Comparison of ENCODE assay signal across 23 mouse cellular contexts in the genomic region with DNA sequence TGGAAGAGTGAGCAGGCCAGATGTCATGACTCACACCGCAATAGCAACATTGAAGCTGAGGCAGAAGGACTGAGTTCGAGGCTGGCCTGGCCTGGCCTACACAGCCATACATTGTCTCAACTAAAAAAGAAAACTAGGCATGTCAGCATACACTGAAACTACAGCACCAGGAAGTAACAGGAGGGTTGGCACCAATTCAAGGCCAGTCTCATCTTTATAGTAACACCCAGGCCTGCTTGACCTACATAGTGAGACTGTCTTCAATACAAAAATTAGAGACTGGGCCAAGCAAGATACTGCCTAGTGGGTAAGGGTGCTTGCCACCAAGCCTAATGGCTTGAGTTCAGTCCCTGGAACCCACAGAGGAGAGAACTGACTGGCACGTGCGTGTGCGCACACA. TPM values are rescaled to one million over a fixed set of nuclear protein-coding genes. Genes with fewer than 3 reads are reported as not detected.
DNase-seq lines count a peak whose midpoint lies in the region; TF ChIP-seq lines count a peak whose summit lies in the region.
"Had no signal": no experiment of that assay in that cellular context is flagged by ENCODE, and none has a peak within 500 bp of the region (broad histone marks: within the 10 kb centered on the region; RNA-seq: fewer than 3 reads in every experiment).

No protein-coding gene starts in this region.

- TF ChIP-seq CTCF in left cerebral cortex, adult 2 months (IDR thresholded peaks at IDR 0.05), result no peak

- peak; percentile 43 for DNase-seq in adrenal gland, adult 2 months
- no peak for DNase-seq in adrenal gland, adult 18-20 months (ENCODE audit: low spot score in 2 of 2)
- peak; percentile 34 for DNase-seq in cerebellum, adult 11-12 months
- DNase-seq in cerebellum, postnatal 25 days, result no peak
- DNase-seq in left cerebral cortex, adult 2 months (ENCODE audit: extremely low spot score in 1 of 2, low spot score in 2 of 2), result no peak
- DNase-seq in left cerebral cortex, adult 18-20 months (ENCODE audit: low spot score in 2 of 2), result no peak
- peak; percentile 45 for DNase-seq in adipocyte (ENCODE audit: low spot score)
- no peak for DNase-seq in frontal cortex, postnatal 14 days (ENCODE audit: low spot score in 2 of 2)
- DNase-seq: adrenal gland, postnatal 25 days; cerebellum, adult 8-10 months; cerebellum, postnatal 14 days; forebrain, postnatal 0 days; gastrocnemius, postnatal 25 days; heart, adult 18-20 months; heart, postnatal 10 days; heart, postnatal 36 days had no signal

- no peak overlapping the region for H3K4me3 ChIP-seq in left cerebral cortex, adult 2 months
- H3K4me3 ChIP-seq: embryonic facial prominence, embryonic 12.5 days; embryonic facial prominence, embryonic 15.5 days; heart, embryonic 12.5 days; heart, embryonic 15.5 days; hindbrain, embryonic 10.5 days; hindbrain, embryonic 13.5 days; intestine, embryonic 15.5 days had no signal

- H3K27ac ChIP-seq in left cerebral cortex, adult 2 months, result 0 out of 2 replicates have a peak overlapping the region, but pooled peaks have one; percentile 28
- H3K27ac ChIP-seq: embryonic facial prominence, embryonic 12.5 days; embryonic facial prominence, embryonic 15.5 days; heart, embryonic 15.5 days; hindbrain, embryonic 10.5 days; hindbrain, embryonic 13.5 days; intestine, embryonic 15.5 days had no signal

- intact Hi-C loops in left cerebral cortex, adult 2 months (cut with DNase I), result no loop called here

RNA-seq across cellular contexts. Expression of gene Pqlc2, which starts 18.5 kb away (rescaled TPM):
- 1 to 10 TPM; 9.2 to 9.5 TPM for total RNA-seq in adrenal gland, adult 2 months (2021)
- 28.2 and 30.1 TPM in 2 replicates for polyA plus RNA-seq in adrenal gland, adult 2 months (2012; rRNA removed)
- 1 to 10 TPM; 8.8 to 9.2 TPM for total RNA-seq in adrenal gland, adult 18-20 months (2021)
- 10 to 100 TPM; 13.3 to 13.9 TPM for total RNA-seq in left cerebral cortex, adult 2 months (2021)
- 10 to 100 TPM; 15.0 to 15.8 TPM for total RNA-seq in left cerebral cortex, adult 18-20 months (2021)

RNA-seq across cellular contexts. Expression of gene Akr7a5, which starts 18.5 kb away (rescaled TPM):
- 10 to 100 TPM; 59.7 to 61.3 TPM for total RNA-seq in adrenal gland, adult 2 months (2021)
- polyA plus RNA-seq in adrenal gland, adult 2 months (2012; rRNA removed), result 131 and 157 TPM in 2 replicates
- 10 to 100 TPM; 59.3 to 71.3 TPM for total RNA-seq in adrenal gland, adult 18-20 months (2021)
- total RNA-seq in left cerebral cortex, adult 2 months (2021), result 10 to 100 TPM; 27.2 to 27.9 TPM
- 10 to 100 TPM; 26.8 to 27.0 TPM for total RNA-seq in left cerebral cortex, adult 18-20 months (2021)

Comparison
In these comparisons a context has a peak if more than half of its experiments do, and no peak if none do; other contexts are left out.
1. DNase-seq: peak in adrenal gland, adult 2 months (single experiment), cerebellum, adult 11-12 months (single experiment) and adipocyte (single experiment); none in adrenal gland, adult 18-20 months (0 of 2), cerebellum, postnatal 25 days (0 of 2), left cerebral cortex, adult 2 months (0 of 2), left cerebral cortex, adult 18-20 months (0 of 2) and frontal cortex, postnatal 14 days (0 of 2).